ENCODE assay signal across 20 mouse cellular contexts in genomic region chr6:118072176-118072575, GRCm38 (mm10).
DNase-seq lines count a peak whose midpoint lies in the region; TF ChIP-seq lines count a peak whose summit lies in the region.
"Had no signal": no experiment of that assay in that cellular context is flagged by ENCODE, and none has a peak within 500 bp of the region (broad histone marks: within the 10 kb centered on the region; RNA-seq: fewer than 3 reads in every experiment).

No protein-coding gene starts in this region.

- no peak for DNase-seq in layer of hippocampus, adult 2 months (ENCODE audit: low spot score in 2 of 2)
- DNase-seq in layer of hippocampus, adult 8-10 months (ENCODE audit: low spot score in 2 of 2) = no peak
- DNase-seq in cerebellum, adult 11-12 months = peak; percentile 92
- DNase-seq in cerebellum, adult 9-11 months = peak; percentile 93
- no peak for DNase-seq in embryo, embryonic 10 days (ENCODE audit: low spot score)
- no peak for DNase-seq in thymus, adult 2 months
- no peak for DNase-seq in lung, postnatal 10 days
- DNase-seq: adrenal gland, adult 2 months; heart, adult 18-20 months; heart, postnatal 36 days; kidney, adult 11 months; layer of hippocampus, postnatal 36 days; liver, postnatal 0 days; right cerebral cortex, postnatal 14 days had no signal

- H3K4me3 ChIP-seq in layer of hippocampus, adult 2 months = no peak overlapping the region
- no peak overlapping the region for H3K4me3 ChIP-seq in thymus, adult 2 months (ENCODE audit: control insufficient read depth, insufficient read depth, low read length)
- H3K4me3 ChIP-seq: gastrocnemius, adult 2 months; limb, embryonic 15.5 days; megakaryocyte, embryonic 14.5 days; midbrain, embryonic 15.5 days; neural tube, embryonic 15.5 days; stomach, embryonic 15.5 days had no signal

- no peaks in the 10 kb centered on the region for H3K27me3 ChIP-seq in thymus, adult 2 months (ENCODE audit: control insufficient read depth, insufficient read depth, low read length)
- H3K27me3 ChIP-seq: midbrain, embryonic 15.5 days; neural tube, embryonic 15.5 days had no signal

- TF ChIP-seq POLR2A in thymus, adult 2 months (IDR thresholded peaks at IDR 0.05; ENCODE audit: control insufficient read depth, extremely low read depth, insufficient read depth, low read length, poor library complexity) = no peak

- H3K27ac ChIP-seq in layer of hippocampus, adult 2 months = peak overlapping the region; percentile 36
- H3K27ac ChIP-seq in thymus, adult 2 months (ENCODE audit: control insufficient read depth, insufficient read depth, low read length) = no peak overlapping the region
- H3K27ac ChIP-seq: gastrocnemius, adult 2 months; limb, embryonic 15.5 days; midbrain, embryonic 15.5 days; neural tube, embryonic 15.5 days; stomach, embryonic 15.5 days had no signal

- 81% methylated on average over 1 of the region's 1 CpGs for WGBS in thymus, adult 2 months

- TF ChIP-seq CTCF in layer of hippocampus, adult 2 months (conservative IDR thresholded peaks at IDR 0.05) = no peak
- TF ChIP-seq CTCF in thymus, adult 2 months (IDR thresholded peaks at IDR 0.05; ENCODE audit: borderline replicate concordance, control insufficient read depth, extremely low read depth, insufficient read depth, low read length, poor library complexity) = no peak

- H3K4me1 ChIP-seq in thymus, adult 2 months (replicated peaks; ENCODE audit: control insufficient read depth, insufficient read depth, low read length) = peaks cover 5% of the 10 kb centered on the region; the same call in 1 of the 2 replicates

- no peaks in the 10 kb centered on the region for H3K36me3 ChIP-seq in thymus, adult 2 months (ENCODE audit: control insufficient read depth, insufficient read depth, low read length)
- H3K36me3 ChIP-seq: limb, embryonic 15.5 days; midbrain, embryonic 15.5 days; neural tube, embryonic 15.5 days; stomach, embryonic 15.5 days had no signal

Comparison
In these comparisons a context has a peak if more than half of its experiments do, and no peak if none do; other contexts are left out.
1. DNase-seq: peak in cerebellum, adult 11-12 months (single experiment) and cerebellum, adult 9-11 months (single experiment); none in layer of hippocampus, adult 2 months (0 of 2), layer of hippocampus, adult 8-10 months (0 of 2), embryo, embryonic 10 days (single experiment), thymus, adult 2 months (single experiment) and lung, postnatal 10 days (single experiment).